Mouse (Mus musculus) liver, embryonic 14.5 days (tissue): ENCODE data around the gene Fgfr2. TPM values are rescaled to one million over a fixed set of nuclear protein-coding genes. Genes with fewer than 3 reads are reported as not detected.

Experiments
- ATAC-seq: fragments of 200-750 bp; cut with Nextera tagmentation; 2 replicates; pipeline ENCODE4 v1.8.0; 2017; ENCODE audit warnings: moderate number of reproducible peaks, mild to moderate bottlenecking, moderate library complexity; ENCODE audit not compliant: insufficient read depth
- DNase-seq, 3 experiments: peaks; one replicate each; pipeline ENCODE4 v3.0.0-alpha.2; 2012 to 2013; ENCODE audit warnings: low read depth in 3 of 3, low spot score in 3 of 3
- H3K27ac ChIP-seq: fragments of 300-500 bp; sonication (generic); 2 replicates; pipeline ENCODE4 v1.5.1; 2014; ENCODE audit warnings: moderate library complexity, mild to moderate bottlenecking, control low read depth, inconsistent platforms
- H3K27me3 ChIP-seq: fragments of 300-500 bp; sonication (generic); 2 replicates; pipeline ENCODE4 v1.6.1; 2014; ENCODE audit warnings: mild to moderate bottlenecking, low read length, moderate library complexity; ENCODE audit not compliant: control insufficient read depth, insufficient read depth
- H3K36me3 ChIP-seq: fragments of 300-500 bp; sonication (generic); replicated peaks from 2 replicates; pipeline ENCODE4 v1.6.1; 2014; ENCODE audit warnings: low read depth; ENCODE audit not compliant: control insufficient read depth, insufficient read depth
- H3K4me1 ChIP-seq, 2 experiments: fragments of 200-500 bp in 1 of 2; fragments of 300-500 bp in 1 of 2; sonication (generic) in 1 of 2; replicated peaks; 2 replicates each; pipeline ENCODE4 v1.6.1; 2012 to 2014; ENCODE audit warnings: antibody characterized with exemption in 1 of 2, inconsistent platforms in 1 of 2, low read length in 1 of 2; ENCODE audit not compliant: control insufficient read depth in 2 of 2, insufficient read depth in 2 of 2
- H3K4me2 ChIP-seq: fragments of 300-500 bp; sonication (generic); 2 replicates; pipeline ENCODE4 v1.6.1; 2014; ENCODE audit warnings: low read depth, mild to moderate bottlenecking, control low read depth, moderate library complexity
- H3K4me3 ChIP-seq, 2 experiments: fragments of 200-500 bp in 1 of 2; fragments of 300-500 bp in 1 of 2; sonication (generic) in 1 of 2; 2 replicates each; pipeline ENCODE4 v1.5.1; 2012 to 2014; ENCODE audit warnings: low read depth in 2 of 2, low read length in 2 of 2, mild to moderate bottlenecking in 2 of 2, control low read depth in 1 of 2, inconsistent platforms in 1 of 2, moderate library complexity in 1 of 2; ENCODE audit not compliant: insufficient read depth in 1 of 2
- H3K9ac ChIP-seq: fragments of 300-500 bp; sonication (generic); replicated peaks from 2 replicates; pipeline ENCODE4 v1.6.1; 2014; ENCODE audit warnings: mild to moderate bottlenecking, control low read depth, moderate library complexity
- H3K9me3 ChIP-seq: fragments of 300-500 bp; sonication (generic); 2 replicates; pipeline ENCODE4 v1.6.1; 2016; ENCODE audit warnings: low read length, mixed read lengths; ENCODE audit not compliant: control insufficient read depth
- CTCF ChIP-seq: IDR thresholded peaks from 2 replicates; pipeline ENCODE4 v1.5.1; 2016; ENCODE audit warnings: antibody characterized with exemption, low read depth, control low read depth
- EP300 ChIP-seq: IDR thresholded peaks from 2 replicates; pipeline ENCODE4 v1.6.1; 2016; ENCODE audit warnings: antibody characterized with exemption, low read depth
- WGBS: fragments of 180-500 bp; shearing (Covaris S2); extraction: QIAGEN DNeasy Blood & Tissue Kit; methylation state at CpG from one replicate; pipeline ENCODE4 v1.1.7; 2014; ENCODE audit not compliant: insufficient replicate concordance; 5-methylcytosine and 5-hydroxymethylcytosine counted together
- polyA plus RNA-seq, 2 experiments: library from polyadenylated mRNA; depleted of rRNA in 1 of 2; stranded (reverse) in 1 of 2; unstranded in 1 of 2; fragments of >200 nt; fragmentation: Nextera tagmentation in 1 of 2; extraction: Ambion mirVana in 1 of 2; gene quantifications; 2 replicates each; pipeline versions ENCODE4 v1.2.1 to v1.2.3; 2012 to 2014

Gene Fgfr2
- polyA plus RNA-seq, 2 experiments, result 7.9 to 8.8 TPM

GRCm38 (mm10) chr7:130324716-130325401 lies 2798.3 kb downstream of the Fgfr2 start:
- Histone ChIP-seq H3K9me3 (no peaks in the 10 kb centered on the region), H3K27ac (no peak overlapping the region), H3K4me1 (no peaks in the 10 kb centered on the region), H3K36me3 (no peaks in the 10 kb centered on the region), H3K4me3 (no peak overlapping the region), H3K4me2 (no peak overlapping the region), H3K9ac (no peak overlapping the region), H3K27me3 (no peaks in the 10 kb centered on the region)
- no peak for ATAC-seq
- no peak for DNase-seq
- TF ChIP-seq EP300, result no peak
- no peak for TF ChIP-seq CTCF
- 48% methylated on average over 14 of the region's 14 CpGs for WGBS

- no peaks in the 10 kb centered on the region for H3K36me3 ChIP-seq
- DNase-seq, result no peak
- H3K27ac ChIP-seq, result no peak overlapping the region
- no peak overlapping the region for H3K4me3 ChIP-seq
- 53% methylated on average over 4 of the region's 4 CpGs for WGBS
- H3K9me3 ChIP-seq, result no peaks in the 10 kb centered on the region
- TF ChIP-seq CTCF (no peak), EP300 (no peak)
- ATAC-seq, result no peak
- H3K4me1 ChIP-seq, result no peaks in the 10 kb centered on the region
- H3K27me3 ChIP-seq, result no peaks in the 10 kb centered on the region
- H3K9ac ChIP-seq, result no peak overlapping the region
- H3K4me2 ChIP-seq, result no peak overlapping the region
These were observed 2799.4 kb downstream of the Fgfr2 start for GRCm38 (mm10) chr7:130323766-130324165.

GRCm38 (mm10) chr7:130319799-130320556 lies 2803.2 kb downstream of the Fgfr2 start:
- Histone ChIP-seq H3K9ac (no peak overlapping the region), H3K4me3 (no peak overlapping the region), H3K36me3 (no peaks in the 10 kb centered on the region), H3K9me3 (no peaks in the 10 kb centered on the region), H3K4me2 (no peak overlapping the region), H3K27ac (no peak overlapping the region), H3K27me3 (no peaks in the 10 kb centered on the region), H3K4me1 (no peaks in the 10 kb centered on the region)
- 44% methylated on average over 8 of the region's 8 CpGs for WGBS
- DNase-seq (no peak), ATAC-seq (no peak)
- no peak for TF ChIP-seq CTCF
- no peak for TF ChIP-seq EP300

- ATAC-seq, result no peak
These were observed 2806.9 kb downstream of the Fgfr2 start for GRCm38 (mm10) chr7:130316294-130316693.

GRCm38 (mm10) chr7:130315221-130315620 lies 2807.9 kb downstream of the Fgfr2 start:
- 29% methylated on average over 6 of the region's 6 CpGs for WGBS
- no peak overlapping the region for H3K4me2 ChIP-seq
- TF ChIP-seq CTCF, result no peak
- TF ChIP-seq EP300, result no peak

More at GRCm38 (mm10) chr7:130316294-130316693, 2806.9 kb downstream of the Fgfr2 start:
- Histone ChIP-seq H3K36me3 (no peaks in the 10 kb centered on the region), H3K4me3 (no peak overlapping the region), H3K4me1 (no peaks in the 10 kb centered on the region), H3K27me3 (no peaks in the 10 kb centered on the region), H3K27ac (no peak overlapping the region), H3K4me2 (no peak overlapping the region), H3K9me3 (no peaks in the 10 kb centered on the region), H3K9ac (no peak overlapping the region)
- 53% methylated on average over 3 of the region's 3 CpGs for WGBS
- no peak for TF ChIP-seq CTCF
- no peak for TF ChIP-seq EP300
- DNase-seq, result no peak

More at GRCm38 (mm10) chr7:130315221-130315620, 2807.9 kb downstream of the Fgfr2 start:
- H3K9ac ChIP-seq, result no peak overlapping the region
- H3K27me3 ChIP-seq, result no peaks in the 10 kb centered on the region
- ATAC-seq (no peak), DNase-seq (no peak)
- no peaks in the 10 kb centered on the region for H3K36me3 ChIP-seq
- H3K9me3 ChIP-seq, result no peaks in the 10 kb centered on the region
- no peaks in the 10 kb centered on the region for H3K4me1 ChIP-seq
- no peak overlapping the region for H3K27ac ChIP-seq
- H3K4me3 ChIP-seq, result no peak overlapping the region
